Mouse (Mus musculus) C3H10T1/2 (cell line): ENCODE results near the gene Krtap29-1. TPM values are rescaled to one million over a fixed set of nuclear protein-coding genes. Genes with fewer than 3 reads are reported as not detected.

Experiments used
- polyA plus RNA-seq, 2 experiments: library from polyadenylated mRNA; unstranded; fragments of >200 nt; fragmentation: generic; extraction: Trizol; gene quantifications; one replicate each; pipeline ENCODE4 v1.2.1; 2012; ENCODE audit warnings: missing spikeins in 2 of 2

Gene Krtap29-1
- polyA plus RNA-seq: not detected

DNA sequence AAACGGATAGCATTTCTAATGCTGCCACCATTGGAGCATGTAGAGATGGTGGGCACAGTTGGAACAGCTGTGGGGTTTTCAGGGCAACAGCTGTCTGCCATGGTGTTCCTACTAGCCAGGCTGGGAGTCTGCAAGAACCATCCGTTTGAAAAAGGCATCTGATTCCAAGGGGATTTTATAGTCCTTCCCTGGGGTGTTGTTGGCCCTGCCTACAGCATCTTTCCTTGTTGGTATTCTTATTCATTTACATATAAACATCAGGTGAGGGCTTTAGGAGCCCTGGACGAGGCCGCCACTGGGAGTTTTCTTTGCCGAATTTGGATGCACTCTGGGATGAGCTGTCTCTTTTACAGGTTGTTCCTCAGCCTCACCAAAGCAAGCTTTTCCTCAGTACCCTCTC is at the start of gene Krtap29-1:
Gene Krtap29-1 (minus strand): TSS at position 101 of the 400 bp plus-strand sequence.

DNA sequence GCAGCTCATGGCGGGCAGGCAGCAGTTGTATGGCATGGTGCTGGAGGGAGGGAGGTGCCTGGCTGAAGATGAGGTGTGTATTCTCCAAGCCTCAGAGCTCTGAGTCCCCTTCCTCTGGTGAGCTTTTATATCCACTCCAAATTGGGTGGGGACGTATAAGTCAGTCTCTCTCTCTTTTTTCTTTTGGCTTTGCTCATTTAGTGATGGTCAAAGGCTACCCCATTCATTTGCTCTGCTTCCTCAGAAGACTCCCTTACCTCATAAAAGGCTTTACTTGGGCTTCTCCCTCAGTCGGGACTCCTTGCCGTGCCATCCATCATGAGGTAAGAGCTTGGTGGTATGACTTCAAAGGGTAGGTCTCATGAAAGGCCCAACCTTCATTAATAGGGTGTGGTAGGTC is 37.3 kb upstream of the Krtap29-1 start, which contains the start of gene Krt33a:
Gene Krt33a (minus strand): TSS at position 101 of the 400 bp plus-strand sequence.

DNA sequence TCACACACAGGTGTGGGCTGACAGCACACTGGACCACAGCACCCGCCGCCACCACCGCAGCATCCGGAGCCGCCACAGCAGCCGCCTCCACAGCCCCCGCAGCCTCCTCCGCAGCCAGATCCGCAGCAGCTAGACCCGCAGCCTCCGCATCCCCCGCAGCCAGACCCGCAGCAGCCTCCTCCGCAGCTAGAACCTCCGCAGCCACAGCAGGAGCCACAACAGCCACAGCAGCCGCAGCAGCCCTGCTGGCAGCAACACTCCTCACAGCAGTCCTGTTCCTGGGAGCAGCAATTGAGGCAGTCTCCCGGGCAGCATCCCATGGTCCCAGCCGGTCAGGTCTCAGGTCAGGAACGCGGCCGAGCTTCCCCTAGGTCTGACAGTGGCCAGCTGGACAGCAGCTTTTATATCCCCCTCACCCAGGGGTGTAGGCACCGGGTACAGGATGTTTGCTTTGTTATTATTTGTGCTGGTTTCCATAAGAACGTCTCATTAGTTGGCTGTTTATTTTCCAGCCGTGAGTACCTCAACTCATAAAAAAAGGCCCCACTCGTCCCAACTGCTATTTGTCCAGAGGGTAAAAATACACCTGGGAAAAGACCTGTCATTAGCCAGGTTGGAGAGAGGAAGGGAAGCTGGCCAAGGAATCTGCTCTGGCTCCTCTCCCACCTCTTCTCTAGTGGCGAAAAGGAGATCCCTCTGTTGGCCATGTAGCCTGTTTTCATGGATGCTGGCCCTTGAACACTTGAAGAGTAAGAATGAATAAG is 14.9 kb upstream of the Krtap29-1 start, which contains the start of gene Krtap17-1:
Gene Krtap17-1 (minus strand): TSS at position 375 of the 764 bp plus-strand sequence.

DNA sequence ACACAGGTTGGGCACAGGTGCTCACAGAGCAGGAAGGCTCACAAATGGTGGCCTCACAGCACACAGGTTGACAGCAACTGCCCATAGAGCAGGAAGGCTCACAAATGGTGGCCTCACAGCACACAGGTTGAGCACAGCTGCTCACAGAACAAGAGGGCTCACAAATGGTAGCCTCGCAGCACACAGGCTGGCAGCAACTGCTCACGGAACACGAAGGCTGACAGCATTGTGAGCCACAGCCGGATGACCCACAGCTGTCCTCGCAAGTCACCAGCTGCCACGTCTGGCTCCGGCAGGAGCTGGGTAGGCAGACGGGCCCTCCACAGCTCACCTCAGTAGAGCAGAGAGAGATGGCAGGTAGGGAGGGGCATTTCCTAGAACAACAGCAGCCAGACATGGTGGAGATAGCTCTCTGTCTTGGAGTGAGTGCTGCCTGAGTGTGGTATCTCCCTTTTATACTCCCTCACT is 7.4 kb upstream of the Krtap29-1 start, which contains the start of gene Krtap16-1:
Gene Krtap16-1 (minus strand): TSS at position 418 of the 468 bp plus-strand sequence.

DNA sequence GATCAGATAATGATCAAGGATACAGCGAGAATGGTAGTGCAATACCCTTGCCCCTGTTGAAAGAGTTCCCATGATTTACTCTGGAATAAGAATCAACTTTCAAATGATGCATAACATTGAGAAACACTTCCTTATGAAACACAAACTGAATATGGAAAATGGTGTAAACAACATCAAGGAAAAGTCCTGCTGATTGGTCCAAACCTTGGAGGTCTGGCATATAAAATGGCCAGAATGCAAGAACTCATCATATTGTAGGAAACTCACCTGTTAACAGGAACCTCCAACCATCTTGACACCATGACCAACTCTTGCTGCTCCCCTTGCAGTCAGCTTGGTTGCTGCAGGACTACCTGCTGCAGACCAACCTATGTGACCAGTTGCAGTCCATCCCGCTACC is 30.7 kb downstream of the Krtap29-1 start, which contains the start of gene Krtap9-5:
Gene Krtap9-5 (plus strand): TSS at position 301 of the 400 bp plus-strand sequence.

DNA sequence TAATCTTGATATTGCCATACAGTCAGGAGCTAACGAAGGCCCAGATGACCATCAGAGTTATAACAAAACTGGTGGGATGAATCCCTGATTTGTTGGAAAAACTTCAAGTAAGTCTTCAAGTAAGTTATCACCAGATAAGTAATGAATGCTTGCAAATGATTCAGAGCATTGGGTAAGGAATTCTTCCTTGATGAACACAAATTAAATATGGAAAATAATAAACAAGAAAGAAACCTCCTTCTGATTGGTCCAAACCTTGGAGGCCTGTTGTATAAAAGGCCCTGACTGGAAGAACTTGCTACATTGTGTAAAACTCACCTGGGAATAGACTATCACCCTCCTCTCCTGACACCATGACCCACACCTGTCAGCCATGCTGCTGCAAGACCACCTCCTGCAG is 42.9 kb downstream of the Krtap29-1 start, which contains the start of gene Krtap31-2:
Gene Krtap31-2 (plus strand): TSS at position 301 of the 400 bp plus-strand sequence.

Other genes starting within 250 kb of the Krtap29-1 start
- gene Gm14180, start 244.8 kb downstream of the Krtap29-1 start, polyA plus RNA-seq: not detected
- gene Gm11595, start 206.1 kb downstream of the Krtap29-1 start, polyA plus RNA-seq: not detected
- gene Krtap4-8, start 198.3 kb downstream of the Krtap29-1 start, polyA plus RNA-seq: not detected
- gene Krtap4-9, start 193.9 kb downstream of the Krtap29-1 start, polyA plus RNA-seq: not detected
- not detected for gene Gm11596, start 185.6 kb downstream of the Krtap29-1 start, polyA plus RNA-seq
- not detected for gene Gm11569, start 180.1 kb downstream of the Krtap29-1 start, polyA plus RNA-seq
- not detected for gene Gm11554, start 174.6 kb downstream of the Krtap29-1 start, polyA plus RNA-seq
- not detected for gene Krtap4-13, start 169.2 kb downstream of the Krtap29-1 start, polyA plus RNA-seq
- not detected for gene Gm11564, start 163.4 kb downstream of the Krtap29-1 start, polyA plus RNA-seq
- gene 2300003K06Rik, start 141.0 kb downstream of the Krtap29-1 start, polyA plus RNA-seq: not detected
- not detected for gene Krtap4-16, start 127.4 kb downstream of the Krtap29-1 start, polyA plus RNA-seq
- not detected for gene Gm11568, start 121.1 kb downstream of the Krtap29-1 start, polyA plus RNA-seq
- gene Gm11559, start 114.6 kb downstream of the Krtap29-1 start, polyA plus RNA-seq: not detected
- not detected for gene Krtap9-1, start 105.7 kb downstream of the Krtap29-1 start, polyA plus RNA-seq
- gene Gm11567, start 99.9 kb downstream of the Krtap29-1 start, polyA plus RNA-seq: not detected
- not detected for gene Krtap31-1, start 71.1 kb downstream of the Krtap29-1 start, polyA plus RNA-seq
- gene Gm11565, start 64.3 kb downstream of the Krtap29-1 start, polyA plus RNA-seq: not detected
- gene Krtap31-2, start 42.8 kb downstream of the Krtap29-1 start, polyA plus RNA-seq: not detected
- gene Krtap9-5, start 30.6 kb downstream of the Krtap29-1 start, polyA plus RNA-seq: not detected
- not detected for gene Krtap16-1, start 7.5 kb upstream of the Krtap29-1 start, polyA plus RNA-seq
- gene Krtap17-1, start 14.9 kb upstream of the Krtap29-1 start, polyA plus RNA-seq: not detected
- gene Krt33a, start 37.2 kb upstream of the Krtap29-1 start, polyA plus RNA-seq: not detected
- gene Krt33b, start 50.8 kb upstream of the Krtap29-1 start, polyA plus RNA-seq: under 1 TPM in 1 of 2 experiments, not detected in 1; 0.05 TPM
- gene Krt34, start 62.5 kb upstream of the Krtap29-1 start, polyA plus RNA-seq: not detected
- gene Krt31, start 71.5 kb upstream of the Krtap29-1 start, polyA plus RNA-seq: not detected
- not detected for gene Krt32, start 109.2 kb upstream of the Krtap29-1 start, polyA plus RNA-seq
- gene Krt35, start 117.2 kb upstream of the Krtap29-1 start, polyA plus RNA-seq: not detected
- gene Krt36, start 126.6 kb upstream of the Krtap29-1 start, polyA plus RNA-seq: under 1 TPM; 0.06 to 0.08 TPM
- 1 to 10 TPM; 8.4 to 8.9 TPM for gene Krt13, start 142.5 kb upstream of the Krtap29-1 start, polyA plus RNA-seq
- gene Krt15, start 156.9 kb upstream of the Krtap29-1 start, polyA plus RNA-seq: 10 to 100 TPM in 1 of 2 experiments, under 1 TPM in 1; 0.30 to 10.6 TPM
- gene Krt19, start 169.6 kb upstream of the Krtap29-1 start, polyA plus RNA-seq: under 1 TPM; 0.40 to 0.42 TPM
- not detected for gene Krt9, start 214.2 kb upstream of the Krtap29-1 start, polyA plus RNA-seq
- under 1 TPM; 0.21 to 0.26 TPM for gene Krt14, start 228.5 kb upstream of the Krtap29-1 start, polyA plus RNA-seq